Mouse (Mus musculus) forebrain, embryonic 12.5 days (tissue): Measurements from ENCODE around the gene V1rd19. TPM values are rescaled to one million over a fixed set of nuclear protein-coding genes. Genes with fewer than 3 reads are reported as not detected.
"Not testable (repeated sequence)": the region's sequence is repeated elsewhere in the genome, so short reads cannot be mapped to it uniquely, and the experiment has no call there.

Experiments
- ATAC-seq: fragments of 200-750 bp; cut with Nextera tagmentation; 2 replicates; pipeline ENCODE4 v1.8.0; 2017; ENCODE audit warnings: moderate TSS enrichment; ENCODE audit not compliant: low FRiP score
- H3K27ac ChIP-seq: fragments of 300-500 bp; sonication (generic); 2 replicates; pipeline ENCODE4 v1.5.1; 2016; ENCODE audit warnings: mild to moderate bottlenecking
- H3K27me3 ChIP-seq: fragments of 300-500 bp; sonication (generic); 2 replicates; pipeline ENCODE4 v1.6.1; 2016; ENCODE audit warnings: mild to moderate bottlenecking
- H3K36me3 ChIP-seq: fragments of 300-500 bp; sonication (generic); replicated peaks from 2 replicates; pipeline ENCODE4 v1.6.1; 2016; ENCODE audit warnings: mild to moderate bottlenecking
- H3K4me1 ChIP-seq: fragments of 300-500 bp; sonication (generic); 2 replicates; pipeline ENCODE4 v1.6.1; 2016
- H3K4me2 ChIP-seq: fragments of 300-500 bp; sonication (generic); 2 replicates; pipeline ENCODE4 v1.6.1; 2016; ENCODE audit warnings: mild to moderate bottlenecking, moderate library complexity
- H3K4me3 ChIP-seq: fragments of 300-500 bp; sonication (generic); replicated peaks from 2 replicates; pipeline ENCODE4 v1.5.1; 2016; ENCODE audit warnings: mild to moderate bottlenecking
- H3K9ac ChIP-seq: fragments of 300-500 bp; sonication (generic); 2 replicates; pipeline ENCODE4 v1.6.1; 2016; ENCODE audit warnings: mild to moderate bottlenecking
- H3K9me3 ChIP-seq: fragments of 300-500 bp; sonication (generic); 2 replicates; pipeline ENCODE4 v1.6.1; 2016
- WGBS: fragments of 180-500 bp; shearing (Covaris S2); methylation state at CpG from one replicate; pipeline ENCODE4 v1.1.7; 2016; 5-methylcytosine and 5-hydroxymethylcytosine counted together
- polyA plus RNA-seq: library from polyadenylated mRNA; unstranded; fragments of >200 nt; fragmentation: Nextera tagmentation; extraction: Ambion mirVana; gene quantifications from 2 replicates; pipeline ENCODE4 v1.2.1, GENCODE M21; 2016

V1rd19 gene
- polyA plus RNA-seq: not detected in 2 replicates

GRCm38 (mm10) chr7:24001391-24001790, at the start of gene V1rd19:
V1rd19 (plus strand) TSS chr7:24001691.
- H3K27ac ChIP-seq: no peak within 1 kb of the TSS
- no peaks in the 10 kb centered on the region for H3K4me1 ChIP-seq
- no peak within 1 kb of the TSS for H3K4me3 ChIP-seq
- no peaks in the 10 kb centered on the region for H3K36me3 ChIP-seq
- no peaks in the 10 kb centered on the region for H3K27me3 ChIP-seq
- WGBS: 69% methylated on average over 2 of the region's 2 CpGs
- ATAC-seq: no peak
- peaks cover 15% of the 10 kb centered on the region; the same call in 1 of the 2 replicates for H3K9me3 ChIP-seq
- no peak within 1 kb of the TSS for H3K9ac ChIP-seq
- no peak within 1 kb of the TSS for H3K4me2 ChIP-seq

- not testable (repeated sequence) for H3K4me2 ChIP-seq, H3K27me3 ChIP-seq, ATAC-seq, H3K9ac ChIP-seq, H3K27ac ChIP-seq, H3K4me3 ChIP-seq, H3K4me1 ChIP-seq, H3K36me3 ChIP-seq
- peaks cover 45% of the 10 kb centered on the region for H3K9me3 ChIP-seq
- 52% methylated on average over 3 of the region's 3 CpGs for WGBS
Observed at GRCm38 (mm10) chr7:23968044-23968443, 33.4 kb upstream of the V1rd19 start.

DNA sequence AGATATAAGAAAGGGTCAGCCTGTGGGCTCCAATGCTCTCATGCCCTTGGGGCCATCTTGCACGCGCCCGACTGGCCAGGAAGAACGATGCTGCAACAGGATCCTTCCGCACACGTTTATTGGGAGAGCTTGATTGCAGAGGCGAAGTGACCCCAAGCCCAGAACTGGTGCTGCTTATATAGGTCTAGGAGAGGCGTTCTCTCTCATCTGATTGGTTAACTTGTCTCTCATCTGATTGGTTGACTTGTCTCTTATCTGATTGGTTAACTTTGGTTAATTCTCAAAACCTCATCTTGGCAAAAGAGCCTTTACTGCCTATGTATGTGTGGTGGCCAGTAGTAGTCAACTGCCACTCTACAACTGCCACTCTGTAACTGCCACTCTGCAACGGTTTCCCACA, 27.2 kb upstream of the V1rd19 start, which contains the start of gene Vmn1r181:
Gene Vmn1r181, plus strand, starts transcription at position 301 of the 400 bp plus-strand sequence.
- H3K9me3 ChIP-seq: peaks cover 43% of the 10 kb centered on the region
- ATAC-seq, H3K4me1 ChIP-seq, H3K4me2 ChIP-seq, H3K36me3 ChIP-seq, H3K9ac ChIP-seq, H3K27ac ChIP-seq, H3K27me3 ChIP-seq, H3K4me3 ChIP-seq: not testable (repeated sequence)
- WGBS: 86% methylated on average over 9 of the region's 9 CpGs

DNA sequence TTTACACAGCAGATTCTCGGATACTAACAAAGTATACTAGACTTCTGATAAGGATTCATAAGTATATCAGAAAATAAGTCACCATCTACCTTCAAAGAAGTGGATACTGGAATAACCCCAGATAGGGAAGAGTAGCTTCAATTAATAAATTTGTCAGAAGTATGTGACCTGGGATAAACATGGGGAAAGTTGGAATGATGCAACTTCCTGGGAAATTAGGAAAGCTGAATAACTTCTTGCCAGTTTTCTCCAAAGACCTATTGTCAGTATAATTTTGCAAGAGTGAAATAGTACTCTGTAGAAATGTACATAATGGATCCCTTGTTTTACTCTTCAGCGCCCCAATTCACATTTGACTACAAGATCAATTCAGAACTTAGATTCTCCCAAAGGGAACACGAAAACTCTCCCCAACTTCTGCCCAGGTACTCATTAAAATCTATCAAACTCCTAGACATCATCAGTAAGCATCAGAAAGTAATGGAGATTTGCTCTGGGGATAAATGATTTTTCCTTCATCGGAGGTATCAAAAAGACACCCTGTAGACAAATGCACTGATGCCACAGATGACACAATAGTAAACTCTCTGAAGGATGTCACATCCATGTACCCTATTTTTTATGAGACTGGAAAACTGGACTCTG, 51.3 kb downstream of the V1rd19 start, which contains the start of gene Vmn1r183:
Gene Vmn1r183, plus strand, starts transcription at position 595 of the 645 bp plus-strand sequence.
- no peak for ATAC-seq
- H3K36me3 ChIP-seq: no peaks in the 10 kb centered on the region
- 0 out of 2 replicates have a peak, but pooled peaks cover 3% of the 10 kb centered on the region for H3K9me3 ChIP-seq
- no peak within 1 kb of the TSS for H3K9ac ChIP-seq
- no peak within 1 kb of the TSS for H3K4me2 ChIP-seq
- H3K27ac ChIP-seq: no peak within 1 kb of the TSS
- H3K4me3 ChIP-seq: no peak within 1 kb of the TSS
- no peaks in the 10 kb centered on the region for H3K4me1 ChIP-seq
- 77% methylated on average over 4 of the region's 4 CpGs for WGBS
- H3K27me3 ChIP-seq: no peaks in the 10 kb centered on the region

Other genes starting within 250 kb of the V1rd19 start
- gene Vmn1r174, start 249.4 kb upstream of the V1rd19 start, polyA plus RNA-seq: not detected in 2 replicates
- gene Vmn1r175, start 191.0 kb upstream of the V1rd19 start, polyA plus RNA-seq: not detected in 2 replicates
- not detected in 2 replicates for gene Vmn1r176, start 164.3 kb upstream of the V1rd19 start, polyA plus RNA-seq
- gene Vmn1r177, start 135.2 kb upstream of the V1rd19 start, polyA plus RNA-seq: not detected in 2 replicates
- not detected in 2 replicates for gene Vmn1r178, start 109.7 kb upstream of the V1rd19 start, polyA plus RNA-seq
- not detected in 2 replicates for gene Vmn1r179, start 74.7 kb upstream of the V1rd19 start, polyA plus RNA-seq
- not detected in 2 replicates for gene Vmn1r180, start 51.1 kb upstream of the V1rd19 start, polyA plus RNA-seq
- gene Vmn1r181, start 27.1 kb upstream of the V1rd19 start, polyA plus RNA-seq: not detected in 2 replicates
- not detected in 2 replicates for gene Vmn1r183, start 51.6 kb downstream of the V1rd19 start, polyA plus RNA-seq
- gene Zfp180, start 80.2 kb downstream of the V1rd19 start, polyA plus RNA-seq: 31.9 and 32.7 TPM in 2 replicates
- 7.3 and 7.7 TPM in 2 replicates for gene Zfp112, start 110.6 kb downstream of the V1rd19 start, polyA plus RNA-seq
- 16.8 and 17.9 TPM in 2 replicates for gene Zfp235, start 132.5 kb downstream of the V1rd19 start, polyA plus RNA-seq
- gene Zfp114, start 173.4 kb downstream of the V1rd19 start, polyA plus RNA-seq: 6.1 and 7.7 TPM in 2 replicates
- gene Zfp111, start 209.8 kb downstream of the V1rd19 start, polyA plus RNA-seq: 10.7 and 11.9 TPM in 2 replicates
- gene Zfp109, start 235.9 kb downstream of the V1rd19 start, polyA plus RNA-seq: 5.3 TPM in 2 replicates